Mouse (Mus musculus) ES-Bruce4 (cell line): ENCODE data around the gene Zfp768.

ENCODE experiments used
- CTCF ChIP-seq: IDR thresholded peaks from one replicate; pipeline ENCODE4 v1.8.1; 2011; ENCODE audit warnings: low read depth, low read length
- POLR2A ChIP-seq: IDR thresholded peaks from one replicate; pipeline ENCODE4 v1.8.1; 2011; ENCODE audit warnings: low read length; ENCODE audit not compliant: insufficient read depth

- TF ChIP-seq CTCF = no peak
- TF ChIP-seq POLR2A = no peak
Observed at GRCm38 (mm10) chr7:127297586-127298193, 47.7 kb downstream of the Zfp768 start.
